Mouse (Mus musculus) intestine, postnatal 0 days (tissue): ENCODE measurements around the gene Pbx4. TPM values are rescaled to one million over a fixed set of nuclear protein-coding genes. Genes with fewer than 3 reads are reported as not detected.
A peak's percentile ranks its signal among the peaks of the same experiment; 100 is the strongest.

Experiments used
- ATAC-seq: fragments of 200-750 bp; cut with Nextera tagmentation; 2 replicates; pipeline ENCODE4 v1.8.0; 2017; ENCODE audit warnings: mild to moderate bottlenecking, moderate TSS enrichment, moderate library complexity
- H3K27ac ChIP-seq: fragments of 300-500 bp; sonication (generic); 2 replicates; pipeline ENCODE4 v1.5.1; 2014; ENCODE audit warnings: mild to moderate bottlenecking, low read depth, low read length, moderate library complexity
- H3K27me3 ChIP-seq: fragments of 300-500 bp; sonication (generic); replicated peaks from 2 replicates; pipeline ENCODE4 v1.6.1; 2014; ENCODE audit warnings: low read length, mixed read lengths; ENCODE audit not compliant: control insufficient read depth, insufficient read depth
- H3K36me3 ChIP-seq: fragments of 300-500 bp; sonication (generic); 2 replicates; pipeline ENCODE4 v1.6.1; 2014; ENCODE audit warnings: mild to moderate bottlenecking, moderate library complexity; ENCODE audit not compliant: control insufficient read depth, insufficient read depth
- H3K4me1 ChIP-seq: fragments of 300-500 bp; sonication (generic); replicated peaks from 2 replicates; pipeline ENCODE4 v1.6.1; 2014; ENCODE audit warnings: antibody characterized with exemption, low read length, mixed read lengths; ENCODE audit not compliant: control insufficient read depth, insufficient read depth
- H3K4me2 ChIP-seq: fragments of 300-500 bp; sonication (generic); replicated peaks from 2 replicates; pipeline ENCODE4 v1.6.1; 2014; ENCODE audit warnings: low read depth, mild to moderate bottlenecking, moderate library complexity
- H3K4me3 ChIP-seq: fragments of 300-500 bp; sonication (generic); 2 replicates; pipeline ENCODE4 v1.5.1; 2014; ENCODE audit warnings: low read depth, low read length
- H3K9ac ChIP-seq: fragments of 300-500 bp; sonication (generic); 2 replicates; pipeline ENCODE4 v1.6.1; 2014; ENCODE audit warnings: mild to moderate bottlenecking, low read depth, low read length
- H3K9me3 ChIP-seq: fragments of 300-500 bp; sonication (generic); 2 replicates; pipeline ENCODE4 v1.6.1; 2016; ENCODE audit warnings: mixed run types; ENCODE audit not compliant: control insufficient read depth
- CTCF ChIP-seq: sonication (generic); IDR thresholded peaks from 2 replicates; pipeline ENCODE4 v1.5.1; 2016; ENCODE audit warnings: low read depth, mild to moderate bottlenecking, control low read depth, antibody characterized with exemption, moderate library complexity
- WGBS: fragments of 180-500 bp; shearing (Covaris S2); extraction: QIAGEN DNeasy Blood & Tissue Kit; methylation state at CpG from one replicate; pipeline ENCODE4 v1.1.7; 2014; 5-methylcytosine and 5-hydroxymethylcytosine counted together
- polyA plus RNA-seq: library from polyadenylated mRNA; unstranded; fragments of >200 nt; fragmentation: Nextera tagmentation; extraction: Ambion mirVana; gene quantifications from 2 replicates; pipeline ENCODE4 v1.2.1, GENCODE M21; 2015

Gene Pbx4
- polyA plus RNA-seq, 1 experiment from 2014 or later: 2.7 TPM

DNA sequence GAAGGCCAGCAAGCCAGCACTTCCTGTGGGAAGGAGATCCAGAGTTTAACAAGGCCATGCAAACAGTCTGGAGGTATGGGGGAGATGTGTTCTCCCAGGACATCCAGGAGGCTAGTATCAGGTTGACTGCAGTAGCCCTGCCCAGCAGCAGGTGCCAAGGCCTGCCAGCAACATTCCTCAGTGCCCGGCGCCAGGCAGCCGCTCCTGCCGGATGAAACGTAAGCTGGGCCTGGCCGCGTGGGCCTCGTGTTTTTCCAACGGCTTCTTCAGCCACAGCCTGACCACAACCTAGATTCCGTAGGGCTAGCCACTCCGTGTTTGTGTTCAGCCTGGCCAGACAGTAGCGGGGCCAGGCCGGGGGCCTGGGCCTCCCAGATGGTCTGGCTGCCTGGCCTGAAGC is 42.4 kb downstream of the Pbx4 start:
- no peak overlapping the region for H3K4me3 ChIP-seq
- no peak for TF ChIP-seq CTCF
- ATAC-seq: no peak
- 84% methylated on average over 13 of the region's 13 CpGs for WGBS
- peaks cover 6% of the 10 kb centered on the region; the same call in 1 of the 2 replicates for H3K27me3 ChIP-seq
- no peak overlapping the region for H3K27ac ChIP-seq
- H3K4me2 ChIP-seq: no peak overlapping the region
- H3K9ac ChIP-seq: no peak overlapping the region
- no peaks in the 10 kb centered on the region for H3K9me3 ChIP-seq
- no peaks in the 10 kb centered on the region for H3K36me3 ChIP-seq
- no peaks in the 10 kb centered on the region for H3K4me1 ChIP-seq

DNA sequence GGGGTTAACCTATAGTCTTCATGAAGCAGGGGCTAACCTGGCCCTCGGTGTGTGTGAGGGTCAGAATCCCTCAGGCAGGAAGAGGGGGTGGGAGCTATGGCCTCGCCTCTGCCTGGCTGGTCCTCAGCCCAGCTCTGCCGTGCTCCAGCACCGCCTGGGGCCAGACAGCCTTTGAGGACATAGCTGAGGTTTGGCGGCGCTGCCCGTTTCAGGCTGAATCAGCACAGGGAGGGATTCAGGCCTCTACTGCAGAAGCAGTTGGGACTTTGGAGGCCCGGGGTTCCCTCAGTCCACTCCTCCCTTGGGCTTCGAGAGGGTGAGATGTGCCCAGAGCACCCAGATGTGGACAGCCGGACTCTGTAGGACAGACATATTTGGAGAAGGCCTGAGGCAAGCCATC is 43.8 kb downstream of the Pbx4 start:
- TF ChIP-seq CTCF: no peak
- Histone ChIP-seq H3K9me3 (no peaks in the 10 kb centered on the region), H3K36me3 (no peaks in the 10 kb centered on the region), H3K27me3 (peaks cover 21% of the 10 kb centered on the region), H3K4me2 (no peak overlapping the region), H3K27ac (no peak overlapping the region), H3K9ac (no peak overlapping the region), H3K4me1 (no peaks in the 10 kb centered on the region), H3K4me3 (no peak overlapping the region)
- ATAC-seq: no peak
- 57% methylated on average over 10 of the region's 10 CpGs for WGBS

GRCm38 (mm10) chr8:69876967-69877366 is 44.7 kb downstream of the Pbx4 start:
- no peaks in the 10 kb centered on the region for H3K4me1 ChIP-seq
- H3K36me3 ChIP-seq: no peaks in the 10 kb centered on the region
- peaks cover 30% of the 10 kb centered on the region for H3K27me3 ChIP-seq
- 76% methylated on average over 10 of the region's 10 CpGs for WGBS
- H3K9ac ChIP-seq: no peak overlapping the region
- no peak overlapping the region for H3K4me2 ChIP-seq
- ATAC-seq: no peak
- no peak overlapping the region for H3K27ac ChIP-seq
- no peak overlapping the region for H3K4me3 ChIP-seq
- no peak for TF ChIP-seq CTCF
- no peaks in the 10 kb centered on the region for H3K9me3 ChIP-seq

- WGBS: 88% methylated on average over 4 of the region's 4 CpGs
- TF ChIP-seq CTCF: no peak
These were observed 45.1 kb downstream of the Pbx4 start for GRCm38 (mm10) chr8:69877396-69877795.

DNA sequence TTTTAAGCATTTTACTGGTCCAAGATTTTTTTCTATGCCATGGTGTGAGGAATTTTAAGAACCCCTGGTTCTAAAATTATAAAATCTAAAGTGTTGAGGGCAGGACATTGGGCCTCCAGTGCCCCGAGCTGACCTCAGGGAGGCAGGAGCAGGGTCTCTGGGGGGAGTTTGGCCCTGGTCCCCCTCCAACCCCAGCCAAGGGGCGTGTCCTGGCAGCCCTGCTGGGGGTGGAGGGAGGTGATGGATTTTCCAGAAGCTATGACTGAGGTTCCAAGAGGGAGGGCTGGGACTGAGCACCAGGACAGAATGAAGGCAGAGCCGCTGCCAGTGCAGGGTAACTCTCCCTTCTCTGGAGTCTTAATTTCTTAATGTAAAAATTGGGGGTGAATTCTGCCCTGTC is 45.7 kb downstream of the Pbx4 start:
- WGBS: 62% methylated on average over 3 of the region's 3 CpGs
- no peak for ATAC-seq
- H3K9me3 ChIP-seq: no peaks in the 10 kb centered on the region
- peaks cover 40% of the 10 kb centered on the region for H3K27me3 ChIP-seq
- H3K27ac ChIP-seq: no peak overlapping the region
- H3K4me3 ChIP-seq: no peak overlapping the region
- TF ChIP-seq CTCF: no peak
- no peak overlapping the region for H3K9ac ChIP-seq
- no peaks in the 10 kb centered on the region for H3K36me3 ChIP-seq
- H3K4me2 ChIP-seq: no peak overlapping the region
- no peaks in the 10 kb centered on the region for H3K4me1 ChIP-seq

More at GRCm38 (mm10) chr8:69877396-69877795, 45.1 kb downstream of the Pbx4 start:
- Histone ChIP-seq H3K36me3 (no peaks in the 10 kb centered on the region), H3K27ac (no peak overlapping the region), H3K27me3 (peaks cover 34% of the 10 kb centered on the region), H3K9me3 (no peaks in the 10 kb centered on the region), H3K4me1 (no peaks in the 10 kb centered on the region), H3K9ac (no peak overlapping the region), H3K4me3 (no peak overlapping the region), H3K4me2 (no peak overlapping the region)
- no peak for ATAC-seq

DNA sequence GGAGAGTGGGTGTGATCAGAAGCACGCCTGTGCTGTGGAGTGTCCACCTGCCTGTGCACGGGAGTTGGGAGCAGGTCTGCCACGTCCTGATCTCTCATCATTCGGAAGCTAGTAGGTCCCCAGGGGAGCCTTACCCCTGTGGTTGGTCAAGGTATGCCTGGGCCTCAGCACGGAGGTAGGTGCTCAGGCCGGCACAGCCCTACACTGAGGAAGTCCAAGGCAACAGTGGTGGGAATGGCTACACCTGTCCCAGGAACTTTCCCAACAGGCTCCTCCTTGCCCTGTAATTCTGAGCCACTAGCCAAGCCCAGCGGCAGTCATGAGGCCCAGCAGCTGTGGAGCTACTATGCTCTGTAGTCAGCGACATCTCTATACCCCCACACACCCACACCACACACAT is 47.4 kb downstream of the Pbx4 start:
- H3K27me3 ChIP-seq: peaks cover 57% of the 10 kb centered on the region
- WGBS: 46% methylated on average over 8 of the region's 8 CpGs
- no peaks in the 10 kb centered on the region for H3K36me3 ChIP-seq
- no peak overlapping the region for H3K4me3 ChIP-seq
- H3K9me3 ChIP-seq: no peaks in the 10 kb centered on the region
- no peak for ATAC-seq
- H3K27ac ChIP-seq: no peak overlapping the region
- no peaks in the 10 kb centered on the region for H3K4me1 ChIP-seq
- no peak for TF ChIP-seq CTCF
- H3K9ac ChIP-seq: no peak overlapping the region
- H3K4me2 ChIP-seq: no peak overlapping the region

DNA sequence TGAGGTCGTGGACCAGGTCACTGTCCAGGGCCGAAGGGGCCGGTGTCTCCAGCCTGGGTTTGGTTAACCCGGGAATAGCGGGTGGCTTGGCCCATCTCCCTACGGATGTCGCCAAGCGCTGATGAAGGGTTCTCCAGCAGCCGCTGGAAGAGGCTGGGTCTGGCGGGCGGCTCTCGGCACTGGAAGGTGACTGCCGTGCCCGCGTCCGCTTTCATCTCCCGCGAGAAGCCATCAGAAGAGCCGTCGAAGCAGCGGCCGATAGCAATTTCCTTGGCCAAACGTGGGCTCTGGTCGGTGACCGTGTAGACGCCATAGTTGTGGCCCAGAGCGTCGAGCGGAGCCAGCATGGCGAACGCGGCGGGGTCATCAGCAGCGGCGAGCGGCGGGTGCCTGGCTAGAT is 48.5 kb downstream of the Pbx4 start:
- H3K9ac ChIP-seq: no peak overlapping the region
- peaks cover 68% of the 10 kb centered on the region for H3K27me3 ChIP-seq

More for the DNA sequence above, 48.5 kb downstream of the Pbx4 start:
- Histone ChIP-seq H3K4me1 (no peaks in the 10 kb centered on the region), H3K36me3 (no peaks in the 10 kb centered on the region), H3K4me2 (no peak overlapping the region), H3K9me3 (no peaks in the 10 kb centered on the region), H3K4me3 (peak overlapping the region; percentile 40), H3K27ac (no peak overlapping the region)
- WGBS: 14% methylated on average over 37 of the region's 37 CpGs
- no peak for TF ChIP-seq CTCF
- no peak for ATAC-seq
